Mouse (Mus musculus) cerebellum, postnatal 25 days (tissue): ENCODE measurements at regions not wholly inside any gene's neighbourhood (a gene's known extent, or its start where the extent isn't known, plus 50 kb on each side); places are given as distances from the start of the nearest gene placed in this dataset.

Experiments
- DNase-seq, 2 experiments: peaks; one replicate each; pipeline ENCODE4 v3.0.0; 2021; ENCODE audit warnings: mixed read lengths in 2 of 2

GRCm38 (mm10) chr14:107214391-107214790, 1108.4 kb downstream of the Trim52 start:
- DNase-seq = no peak

GRCm38 (mm10) chr14:107264182-107264581, 1158.2 kb downstream of the Trim52 start:
- no peak for DNase-seq

DNA sequence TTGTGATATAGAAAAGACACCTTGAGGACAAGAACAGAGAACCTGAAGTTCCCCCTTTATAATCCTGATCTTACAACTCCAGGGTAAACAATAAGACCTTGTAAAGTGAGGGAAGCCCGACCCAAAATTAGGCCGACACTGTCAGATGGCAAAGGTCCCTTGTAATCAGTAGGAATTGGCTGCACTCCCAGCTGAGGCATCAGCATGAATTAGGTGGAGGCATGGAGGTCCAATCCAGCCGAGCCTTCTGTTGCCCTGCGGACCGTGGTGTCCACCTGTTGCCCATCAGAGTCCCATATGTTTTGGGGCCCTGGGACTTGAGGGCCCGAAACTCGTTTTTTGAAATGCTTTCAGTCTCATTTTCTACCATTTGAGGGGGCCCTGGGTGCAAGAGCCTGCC, 1174.3 kb downstream of the Trim52 start:
- peak; percentile 57 to 66 for DNase-seq

- DNase-seq = no peak
Observed at GRCm38 (mm10) chr14:107329302-107329701, 1223.3 kb downstream of the Trim52 start.

GRCm38 (mm10) chr14:107340205-107340604, 1234.2 kb downstream of the Trim52 start:
- peak; percentile 67 to 81 for DNase-seq

DNA sequence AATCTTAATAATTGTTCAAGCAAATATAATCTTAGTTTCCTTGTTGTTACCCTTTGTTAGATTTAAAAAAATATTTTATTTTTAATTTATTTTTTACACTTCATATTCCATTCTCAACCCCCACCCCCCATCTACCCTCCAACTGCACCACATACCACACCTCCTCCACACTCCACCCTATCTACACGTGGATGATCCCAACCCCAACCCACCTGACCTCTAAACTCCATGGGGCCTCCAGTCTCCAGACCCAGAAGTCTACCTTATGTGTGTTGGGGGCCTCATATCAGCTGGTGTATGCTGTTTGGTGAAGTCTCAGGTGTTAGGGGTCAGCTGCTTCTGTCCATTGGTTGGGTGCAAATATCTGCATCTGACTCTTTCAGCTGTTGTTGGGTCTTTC, 1256.8 kb downstream of the Trim52 start:
- DNase-seq = no peak
